Mouse (Mus musculus) ES-E14 (cell line): ENCODE results near the gene Coq7.

ENCODE experiments used
- CHD2 ChIP-seq: IDR thresholded peaks from 2 replicates; pipeline ENCODE4 v1.6.1; 2014; ENCODE audit warnings: mild to moderate bottlenecking, low read depth, low read length, inconsistent platforms
- MAFK ChIP-seq: IDR thresholded peaks from 2 replicates; pipeline ENCODE4 v1.6.1; 2014; ENCODE audit warnings: mild to moderate bottlenecking, low read depth, low read length, inconsistent platforms; ENCODE audit not compliant: insufficient read depth
- ZC3H11A ChIP-seq: IDR thresholded peaks from 2 replicates; pipeline ENCODE4 v1.6.1; 2012; ENCODE audit warnings: low read depth, mild to moderate bottlenecking, inconsistent platforms, low read length, borderline replicate concordance
- ZNF384 ChIP-seq: IDR thresholded peaks from 2 replicates; pipeline ENCODE4 v1.6.1; 2012; ENCODE audit warnings: low read depth, low read length, inconsistent platforms

GRCm38 (mm10) chr7:118508556-118508955 is 24.6 kb downstream of the Coq7 start:
- no peak for TF ChIP-seq ZC3H11A
- TF ChIP-seq CHD2 = no peak
- no peak for TF ChIP-seq ZNF384
- TF ChIP-seq MAFK = no peak
